Mouse (Mus musculus): ENCODE measurements around the gene Krba1. TPM values are rescaled to one million over a fixed set of nuclear protein-coding genes. Genes with fewer than 3 reads are reported as not detected.

Krba1 gene
- polyA plus RNA-seq, 1 experiment from 2014 or later: 25.0 TPM

DNA sequence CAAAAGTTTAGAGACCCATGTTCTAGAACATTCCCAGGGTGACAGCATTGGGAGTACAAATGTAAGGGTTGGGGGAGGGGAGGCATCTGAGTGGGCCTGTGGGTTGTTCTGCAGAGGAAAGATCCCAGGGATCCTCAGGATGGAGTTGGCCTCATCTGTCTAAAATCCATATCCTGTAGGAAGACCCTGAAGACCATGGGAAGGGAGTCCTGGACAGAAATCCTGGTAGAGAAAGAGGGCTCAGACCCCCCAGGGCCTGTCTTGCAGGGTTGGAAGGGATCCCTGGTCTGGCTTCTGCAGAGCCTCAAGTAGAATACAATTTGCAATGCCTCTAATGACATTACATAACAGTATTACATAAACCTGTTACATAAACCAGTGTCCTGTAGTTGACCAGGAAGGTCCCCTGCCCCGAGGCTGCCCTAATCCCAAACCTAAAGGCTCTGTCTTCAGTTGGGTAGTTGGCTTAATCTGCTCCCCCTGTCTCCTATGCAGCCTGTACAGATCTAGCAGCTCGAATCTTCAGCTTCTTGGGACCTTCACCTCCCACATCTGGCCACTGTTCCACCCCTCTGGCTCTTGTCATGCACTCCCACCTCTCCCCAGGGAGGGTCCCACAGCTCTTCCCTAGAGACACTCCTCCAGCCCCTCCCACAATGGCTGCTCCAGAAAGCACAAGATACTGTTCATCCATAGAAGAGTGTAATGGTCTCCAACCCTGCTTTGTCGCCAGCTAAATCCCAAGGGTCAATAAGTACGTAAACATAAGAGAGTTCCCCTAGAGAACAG, 33.6 kb downstream of the Krba1 start:
- Histone ChIP-seq H3K4me1 (no peaks in the 10 kb centered on the region), H3K9ac (replicated peaks) (no peak overlapping the region), H3K4me2 (no peak overlapping the region), H3K27ac (replicated peaks) (no peak overlapping the region), H3K36me3 (no peaks in the 10 kb centered on the region), H3K9me3 (replicated peaks) (no peaks in the 10 kb centered on the region), H3K4me3 (replicated peaks) (no peak overlapping the region), H3K27me3 (replicated peaks) (no peaks in the 10 kb centered on the region)
- ATAC-seq (ENCODE audit: low FRiP score): no peak
- 63% methylated on average over 4 of the region's 4 CpGs for WGBS

DNA sequence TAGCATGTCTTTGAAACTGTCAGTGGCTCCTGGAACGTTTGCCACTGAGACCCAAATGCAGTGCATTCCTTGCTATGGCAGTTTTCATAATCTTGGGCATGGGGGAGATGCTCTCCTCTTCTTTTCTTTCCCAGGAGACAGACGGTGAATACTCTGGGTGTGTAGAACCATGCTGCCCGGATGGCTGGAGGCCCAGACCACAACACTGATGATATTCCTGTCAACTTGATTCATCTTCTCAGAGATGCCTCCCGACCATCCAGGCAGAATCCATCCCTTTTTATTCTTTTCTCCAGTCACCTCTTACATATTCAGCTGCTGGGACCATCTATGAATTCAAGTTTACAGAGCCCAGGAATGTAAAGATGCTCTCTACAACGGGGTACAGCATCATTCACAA, 35.4 kb downstream of the Krba1 start:
- ATAC-seq (ENCODE audit: low FRiP score): no peak
- 73% methylated on average over 5 of the region's 5 CpGs for WGBS

GRCm38 (mm10) chr6:48432893-48433816, 37.8 kb downstream of the Krba1 start:
- Histone ChIP-seq H3K36me3 (peaks cover 8% of the 10 kb centered on the region), H3K27ac (replicated peaks) (no peak overlapping the region), H3K9me3 (replicated peaks) (no peaks in the 10 kb centered on the region), H3K4me2 (no peak overlapping the region), H3K4me3 (replicated peaks) (no peak overlapping the region), H3K9ac (replicated peaks) (no peak overlapping the region), H3K4me1 (peaks cover 9% of the 10 kb centered on the region), H3K27me3 (replicated peaks) (peaks cover 12% of the 10 kb centered on the region)
- no peak for ATAC-seq (ENCODE audit: low FRiP score)
- 75% methylated on average over 12 of the region's 12 CpGs for WGBS

More for the DNA sequence above, 35.4 kb downstream of the Krba1 start:
- no peaks in the 10 kb centered on the region for H3K9me3 ChIP-seq (replicated peaks)
- H3K9ac ChIP-seq (replicated peaks): no peak overlapping the region
- no peaks in the 10 kb centered on the region for H3K36me3 ChIP-seq
- H3K27ac ChIP-seq (replicated peaks): no peak overlapping the region
- H3K4me2 ChIP-seq: no peak overlapping the region
- no peaks in the 10 kb centered on the region for H3K4me1 ChIP-seq
- H3K4me3 ChIP-seq (replicated peaks): no peak overlapping the region
- H3K27me3 ChIP-seq (replicated peaks): no peaks in the 10 kb centered on the region

DNA sequence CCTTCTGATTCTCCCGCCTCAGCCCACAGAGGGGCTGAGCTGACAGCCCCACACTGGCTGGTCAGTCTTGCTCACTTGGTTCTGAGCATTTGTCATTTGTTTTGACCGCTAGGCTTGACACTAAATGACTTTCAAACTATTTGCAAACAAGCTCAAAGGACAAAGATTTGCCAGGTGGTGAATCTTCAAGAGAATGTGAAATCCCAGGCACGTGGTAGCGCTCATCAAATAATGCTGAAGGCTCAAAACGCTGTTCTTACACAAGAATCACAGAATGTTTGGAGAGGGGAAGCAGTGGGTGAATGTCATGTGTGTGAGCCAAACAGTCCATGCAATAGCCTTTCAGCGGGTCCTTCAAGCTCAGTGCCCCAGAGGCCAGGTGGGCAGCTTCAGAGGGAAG, 39.3 kb downstream of the Krba1 start:
- ATAC-seq (ENCODE audit: low FRiP score): no peak
- Histone ChIP-seq H3K4me1 (peaks cover 24% of the 10 kb centered on the region), H3K4me2 (no peak overlapping the region), H3K27ac (replicated peaks) (no peak overlapping the region), H3K36me3 (peaks cover 17% of the 10 kb centered on the region), H3K9me3 (replicated peaks) (no peaks in the 10 kb centered on the region), H3K4me3 (replicated peaks) (no peak overlapping the region), H3K27me3 (replicated peaks) (peaks cover 26% of the 10 kb centered on the region), H3K9ac (replicated peaks) (no peak overlapping the region)
- WGBS: 69% methylated on average over 6 of the region's 6 CpGs

DNA sequence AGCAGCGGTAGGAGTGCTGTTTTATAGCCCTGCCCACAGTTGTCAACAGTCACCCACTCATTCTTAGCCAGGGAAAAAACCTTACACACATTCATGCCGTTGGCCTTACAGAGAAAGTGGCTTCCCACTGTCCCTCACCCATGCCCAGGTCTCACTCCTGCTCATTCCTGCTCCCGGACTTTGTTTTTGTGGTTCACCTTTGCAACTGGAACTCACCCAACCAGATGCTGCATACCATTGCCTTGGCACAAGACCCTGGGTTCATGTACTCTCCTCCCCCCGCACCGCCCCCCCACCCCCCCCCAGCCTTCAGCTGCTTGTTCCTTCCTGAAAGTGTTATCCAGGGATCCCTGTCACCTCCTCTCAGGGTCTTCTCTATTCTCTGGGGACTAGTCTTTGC, 39.7 kb downstream of the Krba1 start:
- WGBS: 56% methylated on average over 5 of the region's 5 CpGs
- H3K4me3 ChIP-seq (replicated peaks): no peak overlapping the region
- H3K27me3 ChIP-seq (replicated peaks): peaks cover 30% of the 10 kb centered on the region

DNA sequence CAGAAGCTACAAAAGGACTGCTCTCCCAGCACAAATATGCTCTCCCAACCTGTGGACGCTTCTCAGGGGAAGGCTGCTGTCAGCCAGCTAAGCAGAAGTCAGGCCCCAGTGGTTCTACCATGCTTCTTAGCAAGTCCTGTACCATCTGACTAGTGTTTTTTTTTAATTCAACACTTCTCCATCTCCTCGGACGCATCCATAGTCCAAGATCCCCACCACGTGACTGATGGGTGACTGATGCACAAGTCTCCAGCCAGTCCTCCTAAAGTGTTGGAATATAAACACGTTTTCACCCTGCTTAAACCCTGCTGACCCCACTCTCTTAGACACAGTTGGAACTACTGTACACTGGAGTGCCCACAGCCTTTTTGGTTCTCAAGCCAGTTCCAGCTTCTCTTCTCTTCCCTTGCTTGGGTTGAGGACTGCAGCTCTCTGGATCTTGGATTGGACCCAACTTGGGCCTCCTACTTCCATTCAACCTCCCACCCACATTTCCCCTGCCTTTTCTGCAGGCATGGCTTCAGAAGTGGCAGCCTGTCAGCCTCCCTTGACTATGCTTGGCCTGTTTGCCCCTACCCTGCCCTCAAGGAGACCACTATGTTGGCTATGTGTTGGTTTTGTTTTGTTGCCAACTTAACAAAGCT, 40.4 kb downstream of the Krba1 start:
- H3K27ac ChIP-seq (replicated peaks): no peak overlapping the region
- H3K4me1 ChIP-seq: peaks cover 30% of the 10 kb centered on the region
- peaks cover 17% of the 10 kb centered on the region for H3K36me3 ChIP-seq
- 82% methylated on average over 5 of the region's 5 CpGs for WGBS
- no peak overlapping the region for H3K4me3 ChIP-seq (replicated peaks)
- peaks cover 35% of the 10 kb centered on the region for H3K27me3 ChIP-seq (replicated peaks)
- H3K4me2 ChIP-seq: no peak overlapping the region
- no peak for ATAC-seq (ENCODE audit: low FRiP score)
- no peak overlapping the region for H3K9ac ChIP-seq (replicated peaks)
- H3K9me3 ChIP-seq (replicated peaks): no peaks in the 10 kb centered on the region

More for the DNA sequence above, 39.7 kb downstream of the Krba1 start:
- Histone ChIP-seq H3K4me2 (no peak overlapping the region), H3K36me3 (peaks cover 17% of the 10 kb centered on the region), H3K4me1 (peaks cover 28% of the 10 kb centered on the region), H3K9ac (replicated peaks) (no peak overlapping the region), H3K9me3 (replicated peaks) (no peaks in the 10 kb centered on the region), H3K27ac (replicated peaks) (no peak overlapping the region)
- ATAC-seq (ENCODE audit: low FRiP score): no peak

GRCm38 (mm10) chr6:48437679-48438376, 42.4 kb downstream of the Krba1 start:
- Histone ChIP-seq H3K4me2 (peak overlapping the region; percentile 39), H3K27ac (replicated peaks) (no peak overlapping the region), H3K27me3 (replicated peaks) (peaks cover 41% of the 10 kb centered on the region), H3K4me1 (peaks cover 34% of the 10 kb centered on the region), H3K36me3 (peaks cover 34% of the 10 kb centered on the region), H3K9ac (replicated peaks) (no peak overlapping the region), H3K9me3 (replicated peaks) (no peaks in the 10 kb centered on the region), H3K4me3 (replicated peaks) (peak overlapping the region; percentile 18; the same call in 1 of the 2 replicates)
- ATAC-seq (ENCODE audit: low FRiP score): no peak
- WGBS: 48% methylated on average over 35 of the region's 35 CpGs

GRCm38 (mm10) chr6:48438475-48439125, 43.2 kb downstream of the Krba1 start:
- Histone ChIP-seq H3K27me3 (replicated peaks) (peaks cover 41% of the 10 kb centered on the region), H3K4me3 (replicated peaks) (peak overlapping the region; percentile 18), H3K9me3 (replicated peaks) (no peaks in the 10 kb centered on the region), H3K36me3 (peaks cover 34% of the 10 kb centered on the region), H3K27ac (replicated peaks) (no peak overlapping the region), H3K9ac (replicated peaks) (no peak overlapping the region), H3K4me1 (peaks cover 39% of the 10 kb centered on the region), H3K4me2 (peak overlapping the region; percentile 39)
- 0 out of 2 replicates have a peak, but pooled peaks have one; percentile 10 for ATAC-seq (ENCODE audit: low FRiP score)
- 22% methylated on average over 55 of the region's 55 CpGs for WGBS

- Histone ChIP-seq H3K27ac (replicated peaks) (no peak overlapping the region), H3K4me1 (peaks cover 43% of the 10 kb centered on the region), H3K4me2 (no peak overlapping the region), H3K4me3 (replicated peaks) (no peak overlapping the region), H3K9ac (replicated peaks) (no peak overlapping the region), H3K9me3 (replicated peaks) (no peaks in the 10 kb centered on the region), H3K27me3 (replicated peaks) (peaks cover 41% of the 10 kb centered on the region), H3K36me3 (peaks cover 34% of the 10 kb centered on the region)
- no peak for ATAC-seq (ENCODE audit: low FRiP score)
These were observed 44.3 kb downstream of the Krba1 start for GRCm38 (mm10) chr6:48439654-48440053.

DNA sequence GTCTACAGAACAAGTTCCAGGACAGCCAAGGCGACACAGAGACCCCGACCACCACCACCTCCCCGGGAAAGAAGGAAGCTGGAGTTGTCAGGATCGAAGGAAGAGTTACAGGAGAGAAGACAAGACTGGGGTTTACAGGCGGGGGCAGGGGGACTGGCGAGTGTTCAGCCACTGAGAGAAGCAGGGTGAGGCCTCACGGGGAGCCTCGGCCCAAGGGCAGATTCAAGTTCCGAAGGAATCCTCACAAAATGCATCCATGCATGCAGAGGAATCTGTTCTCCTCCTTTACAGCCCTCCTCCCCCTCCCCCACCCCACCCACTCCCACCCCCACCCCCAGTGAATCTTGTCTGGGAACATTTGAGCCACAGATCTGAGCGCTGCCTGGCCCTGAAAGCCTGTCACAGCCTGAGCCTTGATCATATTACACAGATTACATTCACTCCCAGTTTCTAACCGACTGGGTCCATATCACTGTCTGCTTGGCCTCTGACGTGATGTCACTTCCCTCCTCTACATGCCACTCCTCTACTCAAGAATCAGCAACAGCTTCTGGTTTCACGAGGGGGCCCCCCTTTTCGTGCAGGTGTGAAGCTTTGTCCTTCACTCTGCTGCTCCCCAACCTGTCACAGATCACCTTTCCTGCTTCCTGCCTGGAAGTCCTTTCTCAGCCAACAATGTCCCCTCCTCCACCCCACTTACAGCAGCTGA, 45.1 kb downstream of the Krba1 start:
- Histone ChIP-seq H3K4me3 (replicated peaks) (no peak overlapping the region), H3K27me3 (replicated peaks) (peaks cover 41% of the 10 kb centered on the region), H3K4me2 (no peak overlapping the region), H3K4me1 (peaks cover 43% of the 10 kb centered on the region), H3K9me3 (replicated peaks) (no peaks in the 10 kb centered on the region), H3K27ac (replicated peaks) (no peak overlapping the region), H3K9ac (replicated peaks) (no peak overlapping the region), H3K36me3 (peaks cover 34% of the 10 kb centered on the region)
- 47% methylated on average over 14 of the region's 14 CpGs for WGBS
- ATAC-seq (ENCODE audit: low FRiP score): no peak

Measured in neural tube, embryonic 15.5 days (tissue).